Mouse (Mus musculus) Muller cell, postnatal 12 days (primary cell): ENCODE measurements around the gene Fam107b.
"Not testable (repeated sequence)": the region's sequence is repeated elsewhere in the genome, so short reads cannot be mapped to it uniquely, and the experiment has no call there.

Experiments used
- DNase-seq: peaks from one replicate; pipeline ENCODE4 v3.0.0-alpha.2; 2015; ENCODE audit errors: inconsistent ontology term

Fam107b gene

GRCm38 (mm10) chr2:3712369-3713042 is 142.2 kb downstream of the Fam107b start:
- peak; percentile 94 for DNase-seq

GRCm38 (mm10) chr2:3713212-3713681 is 143.0 kb downstream of the Fam107b start:
- peak; percentile 99 for DNase-seq

GRCm38 (mm10) chr2:3713682-3714361 is 143.5 kb downstream of the Fam107b start:
- peak; percentile 42 for DNase-seq

GRCm38 (mm10) chr2:3714511-3714910 is 144.2 kb downstream of the Fam107b start:
- no peak for DNase-seq

DNA sequence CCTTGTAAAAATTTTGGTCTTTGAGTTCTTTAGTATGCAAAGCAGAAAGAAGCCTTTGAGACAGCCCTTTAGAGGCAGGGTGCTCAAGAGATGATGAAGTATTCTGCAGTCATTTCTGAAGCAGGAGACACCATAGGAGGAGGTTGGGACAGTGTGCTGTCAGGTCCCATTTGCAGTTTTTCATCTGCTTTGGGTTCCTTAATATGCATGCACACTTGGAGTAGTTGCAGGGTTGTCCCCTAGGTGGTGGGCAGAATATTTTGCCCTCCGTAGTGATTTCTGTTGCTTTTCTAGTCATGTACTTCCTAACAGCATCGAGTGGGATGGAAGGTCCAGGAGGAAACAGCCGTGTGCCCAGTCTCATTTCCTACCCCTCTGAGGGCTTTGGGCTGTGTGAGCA is 145.1 kb downstream of the Fam107b start:
- DNase-seq = no peak

- no peak for DNase-seq
Observed at GRCm38 (mm10) chr2:3717268-3717667, 147.0 kb downstream of the Fam107b start.

- no peak for DNase-seq
Observed at GRCm38 (mm10) chr2:3717847-3718246, 147.6 kb downstream of the Fam107b start.

- not testable (repeated sequence) for DNase-seq
Observed at GRCm38 (mm10) chr2:3719436-3720121, 149.3 kb downstream of the Fam107b start.

DNA sequence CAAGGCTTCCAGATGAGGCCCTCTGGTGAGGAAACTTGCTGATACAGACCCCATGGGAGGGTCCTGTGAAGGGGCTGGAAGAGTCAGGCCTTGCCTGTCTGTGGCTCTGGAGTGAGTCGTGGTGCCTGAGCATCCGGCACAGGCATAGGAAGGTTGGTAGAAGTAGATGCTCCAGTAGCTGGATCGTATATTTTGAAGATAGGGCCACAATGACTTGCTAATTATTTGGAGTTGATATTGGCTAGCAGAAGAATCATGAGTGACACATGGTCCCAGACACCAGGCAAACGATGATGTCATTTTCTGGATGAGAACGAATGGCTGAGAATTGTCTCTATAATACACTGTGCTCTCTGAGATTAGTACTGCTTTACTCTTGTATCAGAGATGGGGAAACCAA is 150.8 kb downstream of the Fam107b start:
- no peak for DNase-seq

- DNase-seq = no peak
Observed at GRCm38 (mm10) chr2:3721974-3722373, 151.7 kb downstream of the Fam107b start.

GRCm38 (mm10) chr2:3723391-3724106 is 153.3 kb downstream of the Fam107b start:
- DNase-seq = no peak

DNA sequence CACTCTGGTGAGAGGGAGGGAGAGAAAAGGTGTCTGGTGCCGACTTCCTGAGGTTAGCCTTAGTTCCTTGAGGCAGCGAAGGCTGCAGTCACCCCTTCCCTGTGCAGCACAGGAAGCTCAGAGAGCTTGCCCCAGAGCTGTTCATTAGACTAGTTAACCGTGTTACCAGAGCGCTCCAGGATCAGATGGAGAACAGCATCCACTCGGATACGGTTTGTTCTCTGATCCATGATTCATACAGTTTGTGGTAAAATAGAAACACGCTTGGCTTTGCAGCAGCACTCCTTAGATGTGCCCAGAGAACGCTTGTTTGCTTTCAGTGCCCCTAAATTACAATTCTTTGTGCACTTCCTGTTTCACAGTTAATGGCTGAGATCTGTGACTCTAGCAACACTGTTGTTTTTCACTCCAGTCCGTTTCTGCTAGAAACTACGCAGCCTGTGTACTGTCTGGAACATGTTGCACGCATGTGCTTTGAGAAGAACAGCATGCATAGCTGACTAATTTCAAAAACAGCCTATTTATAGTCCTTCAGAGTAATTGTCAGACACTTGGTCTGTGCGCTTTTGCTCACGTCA is 156.3 kb downstream of the Fam107b start:
- no peak for DNase-seq

DNA sequence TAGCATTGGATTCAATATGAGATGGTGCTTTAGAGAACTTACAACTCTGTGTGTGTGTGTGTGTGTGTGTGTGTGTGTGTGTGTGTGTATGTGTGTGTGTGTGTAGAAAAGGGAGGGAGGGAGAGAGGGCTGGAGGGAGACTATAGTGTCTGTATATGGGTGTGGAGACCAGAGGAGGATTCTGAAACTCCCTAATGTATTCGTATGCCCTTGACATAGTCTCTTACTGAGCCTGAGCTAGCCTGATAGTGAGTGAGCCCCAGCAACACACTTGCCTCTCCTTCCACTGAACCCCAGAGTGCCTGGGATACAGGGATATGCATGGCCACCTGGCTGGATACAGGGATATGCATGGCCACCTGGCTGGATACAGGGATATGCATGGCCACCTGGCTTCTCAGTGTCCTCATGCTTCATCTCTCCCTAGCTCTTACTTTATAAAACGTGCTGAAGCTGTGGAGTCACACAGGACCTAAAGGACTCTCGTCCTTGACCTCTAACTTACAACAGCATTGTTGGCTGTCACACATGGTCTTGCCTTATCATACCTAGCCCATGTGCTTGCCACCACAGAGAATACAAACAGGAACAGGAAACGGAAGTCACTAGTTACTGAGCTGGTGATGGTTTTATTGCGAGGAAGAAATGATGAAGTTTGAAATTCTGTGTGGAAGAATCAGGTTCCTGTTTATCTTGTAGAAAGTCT is 157.1 kb downstream of the Fam107b start:
- DNase-seq = no peak

- DNase-seq = no peak
Observed at GRCm38 (mm10) chr2:3728090-3728489, 157.8 kb downstream of the Fam107b start.

GRCm38 (mm10) chr2:3729586-3729985 is 159.3 kb downstream of the Fam107b start:
- DNase-seq = no peak

DNA sequence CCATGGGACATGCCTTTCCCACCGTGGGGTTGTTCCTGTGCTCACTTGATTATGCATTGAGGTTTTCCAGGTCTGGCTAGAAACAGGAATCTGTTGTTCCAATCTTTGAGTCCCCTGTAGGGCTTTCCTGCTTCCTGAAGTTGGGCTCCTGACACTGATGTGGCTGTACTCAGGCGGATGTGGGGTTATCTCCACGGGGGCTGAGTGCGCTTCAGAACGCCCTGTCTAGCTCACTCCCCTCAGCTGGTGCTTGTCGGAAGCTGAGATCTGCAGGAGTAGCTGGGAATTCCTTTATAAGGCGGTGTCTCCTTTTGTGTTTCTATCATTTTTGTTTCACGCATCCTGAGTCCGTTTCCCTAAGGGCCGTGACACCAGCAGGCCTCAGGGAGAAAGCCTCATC is 160.5 kb downstream of the Fam107b start:
- no peak for DNase-seq

- no peak for DNase-seq
Observed at GRCm38 (mm10) chr2:3731316-3732015, 161.2 kb downstream of the Fam107b start.

DNA sequence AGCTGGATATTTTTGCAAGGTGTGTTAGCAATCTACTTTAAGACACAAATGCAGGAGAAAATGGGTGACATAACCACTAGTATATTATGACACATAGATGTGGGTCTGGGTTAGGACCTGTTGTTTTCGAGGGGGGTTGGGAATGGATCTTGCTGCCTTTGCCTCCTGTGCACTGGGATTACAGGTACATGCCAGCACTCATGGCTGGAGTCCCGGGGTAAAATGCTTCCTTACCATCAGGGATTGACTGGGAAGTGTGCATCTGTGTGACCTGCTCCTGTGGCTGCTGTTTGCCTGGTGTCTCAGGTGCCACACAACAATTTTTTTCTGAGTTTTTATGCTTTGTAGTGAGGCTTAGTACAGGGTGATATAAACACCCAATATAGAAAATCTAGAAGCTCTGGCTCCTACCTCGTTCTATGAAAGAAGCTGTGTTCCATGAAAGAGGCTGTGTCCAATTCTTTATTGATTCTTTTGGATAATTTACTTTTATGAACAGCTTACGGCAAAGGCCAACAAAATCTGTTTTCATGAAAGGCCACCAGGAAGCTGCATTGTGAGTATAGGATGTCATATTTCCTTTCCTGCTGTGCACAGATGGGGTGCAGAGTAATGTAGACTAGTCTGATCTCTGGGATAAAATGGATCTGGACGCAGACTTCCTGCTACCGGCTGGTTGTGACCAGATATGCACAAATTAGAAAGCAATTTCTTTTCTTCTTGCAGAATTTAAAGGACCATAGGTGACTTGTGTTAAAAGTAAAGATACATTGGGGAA is 167.8 kb downstream of the Fam107b start:
- no peak for DNase-seq

GRCm38 (mm10) chr2:3738734-3739133 is 168.4 kb downstream of the Fam107b start:
- no peak for DNase-seq
